Mouse (Mus musculus) C2C12 (cell line): Measurements from ENCODE around the gene Slc38a1.

Experiments used
- CEBPB ChIP-seq: IDR thresholded peaks from one replicate; pipeline ENCODE4 v1.6.1; 2011; ENCODE audit warnings: low read depth, mild to moderate bottlenecking, control low read depth, moderate library complexity
- CTCF ChIP-seq: IDR thresholded peaks from one replicate; pipeline ENCODE4 v1.5.1; 2011; ENCODE audit not compliant: control insufficient read depth, insufficient read depth, insufficient read length
- FOSL1 ChIP-seq: IDR thresholded peaks from one replicate; pipeline ENCODE4 v1.8.0; 2011; ENCODE audit warnings: mild to moderate bottlenecking, low read length; ENCODE audit not compliant: poor library complexity, insufficient read depth, severe bottlenecking
- MAX ChIP-seq: IDR thresholded peaks from one replicate; pipeline ENCODE4 v1.6.1; 2011; ENCODE audit warnings: mild to moderate bottlenecking, control low read depth
- MYOD1 ChIP-seq: IDR thresholded peaks from one replicate; pipeline ENCODE4 v1.6.1; 2011; ENCODE audit warnings: low read depth; ENCODE audit not compliant: control insufficient read depth, insufficient read length
- MYOG ChIP-seq: IDR thresholded peaks from one replicate; pipeline ENCODE4 v1.6.1; 2011; ENCODE audit not compliant: control insufficient read depth, insufficient read length; ENCODE audit errors: extremely low read depth
- USF1 ChIP-seq: IDR thresholded peaks from one replicate; pipeline ENCODE4 v1.6.1; 2011; ENCODE audit warnings: low read depth, mild to moderate bottlenecking, control low read depth, moderate library complexity

- TF ChIP-seq MAX (no peak), MYOD1 (peak; percentile 83), CTCF (no peak), USF1 (no peak), CEBPB (no peak), MYOG (no peak), FOSL1 (no peak)
These were observed 94.3 kb downstream of the Slc38a1 start for GRCm38 (mm10) chr15:96548363-96548762.
